Mouse (Mus musculus) ovary, postnatal 10 days (tissue): Measurements from ENCODE around the gene Cdca3.
"Not testable (repeated sequence)": the region's sequence is repeated elsewhere in the genome, so short reads cannot be mapped to it uniquely, and the experiment has no call there.

Experiments used
- DNase-seq: peaks from one replicate; pipeline ENCODE4 v3.0.0; 2022; ENCODE audit warnings: low spot score

Cdca3 gene

GRCm38 (mm10) chr6:124828868-124829798 is at the start of gene Cdca3, which contains the start of gene Usp5:
Cdca3 (plus strand) TSS chr6:124829547.
Usp5 (minus strand) TSS chr6:124829484.
- peak; percentile 87 for DNase-seq

- DNase-seq, result no peak
Observed at GRCm38 (mm10) chr6:124779984-124780416, 49.3 kb upstream of the Cdca3 start.

- DNase-seq, result no peak
Observed at GRCm38 (mm10) chr6:124780917-124781316, 48.4 kb upstream of the Cdca3 start.

- DNase-seq, result no peak
Observed at GRCm38 (mm10) chr6:124782436-124782835, 46.9 kb upstream of the Cdca3 start.

GRCm38 (mm10) chr6:124786756-124787420 is 42.5 kb upstream of the Cdca3 start:
- DNase-seq, result no peak

GRCm38 (mm10) chr6:124787722-124788121 is 41.6 kb upstream of the Cdca3 start:
- DNase-seq, result no peak

- no peak for DNase-seq
Observed at GRCm38 (mm10) chr6:124789519-124789918, 39.8 kb upstream of the Cdca3 start.

- DNase-seq, result no peak
Observed at GRCm38 (mm10) chr6:124790121-124790520, 39.2 kb upstream of the Cdca3 start.

- no peak for DNase-seq
Observed at GRCm38 (mm10) chr6:124791911-124792310, 37.4 kb upstream of the Cdca3 start.

- no peak for DNase-seq
Observed at GRCm38 (mm10) chr6:124795781-124796180, 33.6 kb upstream of the Cdca3 start.

GRCm38 (mm10) chr6:124796200-124796599 is 33.1 kb upstream of the Cdca3 start:
- DNase-seq, result no peak

GRCm38 (mm10) chr6:124802400-124802799 is 26.9 kb upstream of the Cdca3 start:
- DNase-seq, result not testable (repeated sequence)

- no peak for DNase-seq
Observed at GRCm38 (mm10) chr6:124803061-124803460, 26.3 kb upstream of the Cdca3 start.

GRCm38 (mm10) chr6:124803691-124804090 is 25.7 kb upstream of the Cdca3 start:
- not testable (repeated sequence) for DNase-seq

GRCm38 (mm10) chr6:124804341-124804740 is 25.0 kb upstream of the Cdca3 start:
- no peak for DNase-seq

- peak; percentile 87 for DNase-seq
Observed at GRCm38 (mm10) chr6:124805341-124806321, 23.7 kb upstream of the Cdca3 start.

GRCm38 (mm10) chr6:124806446-124807140 is 22.8 kb upstream of the Cdca3 start:
- no peak for DNase-seq

- no peak for DNase-seq
Observed at GRCm38 (mm10) chr6:124807366-124807765, 22.0 kb upstream of the Cdca3 start.

- DNase-seq, result no peak
Observed at GRCm38 (mm10) chr6:124807986-124808357, 21.4 kb upstream of the Cdca3 start.

- peak; percentile 62 for DNase-seq
Observed at GRCm38 (mm10) chr6:124808358-124809012, 20.9 kb upstream of the Cdca3 start, which contains the start of gene Spsb2. Spsb2 (plus strand) TSS chr6:124808661.
